Mouse (Mus musculus): ENCODE results near the gene Ormdl3. TPM values are rescaled to one million over a fixed set of nuclear protein-coding genes. Genes with fewer than 3 reads are reported as not detected.
"Not testable (repeated sequence)": the region's sequence is repeated elsewhere in the genome, so short reads cannot be mapped to it uniquely, and the experiment has no call there.

Ormdl3 gene
- polyA plus RNA-seq, 2 experiments = 12.9 to 76.8 TPM

- Histone ChIP-seq H3K36me3 (ENCODE audit: control insufficient read depth, insufficient read depth, low read length) (no peaks in the 10 kb centered on the region), H3K27ac (replicated peaks; ENCODE audit: low read depth, low read length) (no peak overlapping the region), H3K4me1 (ENCODE audit: control insufficient read depth, insufficient read depth, low read length) (no peaks in the 10 kb centered on the region), H3K9ac (ENCODE audit: low read depth, low read length, severe bottlenecking) (no peak overlapping the region), H3K27me3 (ENCODE audit: control insufficient read depth, insufficient read depth, low read length) (no peaks in the 10 kb centered on the region), H3K4me3 (replicated peaks; ENCODE audit: low read length) (no peak overlapping the region), H3K4me2 (replicated peaks; ENCODE audit: low read depth, low read length, severe bottlenecking) (no peak overlapping the region), H3K9me3 (ENCODE audit: control insufficient read depth, low read length) (no peaks in the 10 kb centered on the region)
- WGBS = 92% methylated on average over 13 of the region's 13 CpGs
- no peak for ATAC-seq (ENCODE audit: low FRiP score, low read depth)
- no peak for TF ChIP-seq POLR2A (IDR thresholded peaks at IDR 0.05; ENCODE audit: borderline replicate concordance, extremely low read depth, insufficient read depth, insufficient read length)
- no peak for DNase-seq (ENCODE audit: low spot score)
These were observed 33.6 kb upstream of the Ormdl3 start for GRCm38 (mm10) chr11:98620791-98621190.

- H3K4me1 ChIP-seq (ENCODE audit: control insufficient read depth, insufficient read depth, low read length) = peaks cover 5% of the 10 kb centered on the region; the same call in 1 of the 2 replicates
- peak; percentile 77 for DNase-seq (ENCODE audit: low spot score)
- no peaks in the 10 kb centered on the region for H3K9me3 ChIP-seq (ENCODE audit: control insufficient read depth, low read length)
These were observed 19.6 kb upstream of the Ormdl3 start for GRCm38 (mm10) chr11:98606763-98607162.

GRCm38 (mm10) chr11:98604911-98605310 lies 17.7 kb upstream of the Ormdl3 start:
- H3K27ac ChIP-seq (replicated peaks; ENCODE audit: low read depth, low read length); H3K27me3 ChIP-seq (ENCODE audit: control insufficient read depth, insufficient read depth, low read length); H3K9me3 ChIP-seq (ENCODE audit: control insufficient read depth, low read length); DNase-seq (ENCODE audit: low spot score); H3K4me2 ChIP-seq (replicated peaks; ENCODE audit: low read depth, low read length, severe bottlenecking); H3K4me3 ChIP-seq (replicated peaks; ENCODE audit: low read length); H3K36me3 ChIP-seq (ENCODE audit: control insufficient read depth, insufficient read depth, low read length); H3K4me1 ChIP-seq (ENCODE audit: control insufficient read depth, insufficient read depth, low read length); H3K9ac ChIP-seq (ENCODE audit: low read depth, low read length, severe bottlenecking); ATAC-seq (ENCODE audit: low FRiP score, low read depth): not testable (repeated sequence)
- WGBS = 62% methylated on average over 6 of the region's 6 CpGs

More at GRCm38 (mm10) chr11:98606763-98607162, 19.6 kb upstream of the Ormdl3 start:
- no peak overlapping the region for H3K9ac ChIP-seq (ENCODE audit: low read depth, low read length, severe bottlenecking)
- H3K27ac ChIP-seq (replicated peaks; ENCODE audit: low read depth, low read length) = no peak overlapping the region
- H3K4me2 ChIP-seq (replicated peaks; ENCODE audit: low read depth, low read length, severe bottlenecking) = no peak overlapping the region
- WGBS = 5% methylated on average over 3 of the region's 3 CpGs
- H3K4me3 ChIP-seq (replicated peaks; ENCODE audit: low read length) = no peak overlapping the region
- TF ChIP-seq POLR2A (IDR thresholded peaks at IDR 0.05; ENCODE audit: borderline replicate concordance, extremely low read depth, insufficient read depth, insufficient read length) = no peak
- H3K27me3 ChIP-seq (ENCODE audit: control insufficient read depth, insufficient read depth, low read length) = no peaks in the 10 kb centered on the region
- ATAC-seq (ENCODE audit: low FRiP score, low read depth) = no peak
- H3K36me3 ChIP-seq (ENCODE audit: control insufficient read depth, insufficient read depth, low read length) = no peaks in the 10 kb centered on the region

- Histone ChIP-seq H3K9ac (ENCODE audit: low read depth, low read length, severe bottlenecking) (no peak overlapping the region), H3K36me3 (ENCODE audit: control insufficient read depth, insufficient read depth, low read length) (no peaks in the 10 kb centered on the region), H3K27ac (replicated peaks; ENCODE audit: low read depth, low read length) (no peak overlapping the region), H3K4me1 (ENCODE audit: control insufficient read depth, insufficient read depth, low read length) (peaks cover 5% of the 10 kb centered on the region; the same call in 1 of the 2 replicates), H3K4me2 (replicated peaks; ENCODE audit: low read depth, low read length, severe bottlenecking) (no peak overlapping the region), H3K9me3 (ENCODE audit: control insufficient read depth, low read length) (no peaks in the 10 kb centered on the region), H3K27me3 (ENCODE audit: control insufficient read depth, insufficient read depth, low read length) (peaks cover 2% of the 10 kb centered on the region; the same call in 1 of the 2 replicates), H3K4me3 (replicated peaks; ENCODE audit: low read length) (no peak overlapping the region)
- no peak for DNase-seq (ENCODE audit: low spot score)
- 84% methylated on average over 2 of the region's 2 CpGs for WGBS
- no peak for ATAC-seq (ENCODE audit: low FRiP score, low read depth)
- TF ChIP-seq POLR2A (IDR thresholded peaks at IDR 0.05; ENCODE audit: borderline replicate concordance, extremely low read depth, insufficient read depth, insufficient read length) = no peak
These were observed 16.8 kb upstream of the Ormdl3 start for GRCm38 (mm10) chr11:98603953-98604352.

- Histone ChIP-seq H3K4me1 (ENCODE audit: control insufficient read depth, insufficient read depth, low read length) (peaks cover 9% of the 10 kb centered on the region), H3K4me2 (replicated peaks; ENCODE audit: low read depth, low read length, severe bottlenecking) (peak overlapping the region; percentile 44), H3K36me3 (ENCODE audit: control insufficient read depth, insufficient read depth, low read length) (no peaks in the 10 kb centered on the region), H3K9me3 (ENCODE audit: control insufficient read depth, low read length) (no peaks in the 10 kb centered on the region), H3K4me3 (replicated peaks; ENCODE audit: low read length) (peak overlapping the region; percentile 24), H3K27ac (replicated peaks; ENCODE audit: low read depth, low read length) (no peak overlapping the region), H3K27me3 (ENCODE audit: control insufficient read depth, insufficient read depth, low read length) (peaks cover 8% of the 10 kb centered on the region; the same call in 1 of the 2 replicates), H3K9ac (ENCODE audit: low read depth, low read length, severe bottlenecking) (no peak overlapping the region)
- no peak for TF ChIP-seq POLR2A (IDR thresholded peaks at IDR 0.05; ENCODE audit: borderline replicate concordance, extremely low read depth, insufficient read depth, insufficient read length)
- ATAC-seq (ENCODE audit: low FRiP score, low read depth) (0 out of 2 replicates have a peak, but pooled peaks have one; percentile 37), DNase-seq (ENCODE audit: low spot score) (no peak)
- under 1% methylated on average over 20 of the region's 20 CpGs for WGBS
These were observed 15.0 kb upstream of the Ormdl3 start for GRCm38 (mm10) chr11:98602090-98602690.

Data from limb, embryonic 14.5 days (tissue).